Mouse (Mus musculus): ENCODE measurements around the gene Osbpl6. TPM values are rescaled to one million over a fixed set of nuclear protein-coding genes. Genes with fewer than 3 reads are reported as not detected.

Gene Osbpl6
- polyA plus RNA-seq, 1 experiment from 2014 or later: 5.9 TPM

DNA sequence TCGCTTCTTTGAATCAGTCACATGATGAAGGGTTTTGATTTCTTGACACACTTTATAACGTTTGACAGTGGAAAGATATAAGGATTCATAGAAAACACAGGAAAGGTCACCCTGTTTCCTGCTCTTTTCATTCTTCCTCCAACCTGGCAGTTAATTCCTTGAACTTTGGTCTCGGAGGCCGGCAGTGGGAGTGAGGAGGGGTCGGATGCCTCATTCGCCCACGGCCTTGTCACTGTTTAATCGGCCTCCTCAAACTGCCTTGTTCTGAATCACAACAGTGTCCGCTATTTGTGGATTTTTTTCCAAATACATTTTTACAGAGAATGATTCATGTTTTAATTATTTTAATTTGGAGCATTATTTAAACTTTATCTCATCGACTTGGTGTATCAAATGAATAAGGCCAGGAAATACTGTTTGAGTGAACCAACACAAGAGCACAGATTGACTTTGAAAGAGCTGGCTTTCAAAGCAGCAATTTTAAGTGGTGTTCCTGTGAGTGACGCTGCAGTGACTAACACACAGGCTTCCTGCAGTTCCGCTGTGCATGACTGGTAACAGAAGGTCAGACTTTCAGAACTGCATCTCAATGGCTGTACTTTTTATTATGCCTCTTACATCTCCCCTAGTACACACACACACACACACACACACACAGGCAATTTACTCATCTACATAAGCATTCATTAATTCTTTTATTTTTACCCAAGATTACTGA is 98.0 kb downstream of the Osbpl6 start:
- Histone ChIP-seq H3K27me3 (ENCODE audit: control insufficient read depth, insufficient read depth, low read length) (no peaks in the 10 kb centered on the region), H3K36me3 (ENCODE audit: control insufficient read depth, insufficient read depth) (no peaks in the 10 kb centered on the region), H3K4me1 (ENCODE audit: control insufficient read depth, insufficient read depth, low read length) (no peaks in the 10 kb centered on the region), H3K27ac (ENCODE audit: low read length) (no peak overlapping the region), H3K4me2 (ENCODE audit: low read depth, low read length) (no peak overlapping the region), H3K4me3 (ENCODE audit: low read length) (no peak overlapping the region), H3K9me3 (replicated peaks; ENCODE audit: control insufficient read depth, low read length) (no peaks in the 10 kb centered on the region; the same call in 1 of the 2 replicates), H3K9ac (ENCODE audit: low read length) (no peak overlapping the region)
- WGBS: 62% methylated on average over 12 of the region's 12 CpGs
- no peak for ATAC-seq (replicated peaks; ENCODE audit: extremely low read depth, insufficient read depth, low FRiP score)

DNA sequence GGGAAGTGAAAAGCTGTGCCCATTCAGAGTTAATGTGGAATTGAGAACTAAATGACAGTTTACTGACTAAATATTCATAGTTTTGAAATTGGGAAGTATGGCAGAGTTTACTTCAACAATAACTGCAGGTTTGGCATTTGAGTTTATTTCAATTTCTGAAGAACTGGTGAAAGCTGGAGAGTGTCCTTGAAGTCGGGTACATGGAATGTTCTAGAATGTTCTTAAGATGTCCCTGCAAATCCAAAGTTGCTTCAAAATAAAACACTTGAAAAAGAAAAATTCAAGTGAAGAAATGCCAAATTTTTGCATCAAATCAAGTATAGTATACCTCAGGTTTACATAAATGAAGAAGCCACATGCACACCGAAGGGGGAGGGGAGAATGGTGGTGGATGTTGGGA is 98.7 kb downstream of the Osbpl6 start:
- no peak for ATAC-seq (replicated peaks; ENCODE audit: extremely low read depth, insufficient read depth, low FRiP score)

DNA sequence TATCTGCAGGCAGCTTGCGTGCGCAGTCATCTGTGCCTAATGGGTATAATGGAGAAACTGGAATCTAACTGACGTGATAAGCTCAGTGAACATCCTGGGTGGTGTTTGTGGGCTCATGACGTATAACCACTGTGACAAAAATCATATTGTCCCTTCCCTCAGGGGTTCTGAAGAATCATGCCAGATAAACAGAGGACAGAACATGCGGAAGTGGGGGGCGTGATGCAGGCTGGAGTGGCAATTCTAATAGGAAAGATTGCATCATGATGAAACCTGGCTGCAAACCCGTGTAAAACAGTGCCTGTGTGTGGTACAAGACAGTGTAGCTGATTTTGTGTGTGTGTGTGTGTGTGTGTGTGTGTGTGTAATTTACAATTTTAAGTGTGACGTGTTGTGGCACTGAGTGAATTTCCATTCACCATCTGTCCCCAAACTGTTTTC is 105.0 kb downstream of the Osbpl6 start:
- H3K27ac ChIP-seq (ENCODE audit: low read length): no peak overlapping the region
- ATAC-seq (replicated peaks; ENCODE audit: extremely low read depth, insufficient read depth, low FRiP score): no peak
- no peak overlapping the region for H3K9ac ChIP-seq (ENCODE audit: low read length)
- WGBS: 78% methylated on average over 8 of the region's 8 CpGs
- H3K4me2 ChIP-seq (ENCODE audit: low read depth, low read length): no peak overlapping the region
- H3K4me1 ChIP-seq (ENCODE audit: control insufficient read depth, insufficient read depth, low read length): no peaks in the 10 kb centered on the region
- no peaks in the 10 kb centered on the region for H3K27me3 ChIP-seq (ENCODE audit: control insufficient read depth, insufficient read depth, low read length)
- H3K36me3 ChIP-seq (ENCODE audit: control insufficient read depth, insufficient read depth): no peaks in the 10 kb centered on the region
- no peaks in the 10 kb centered on the region; the same call in 1 of the 2 replicates for H3K9me3 ChIP-seq (replicated peaks; ENCODE audit: control insufficient read depth, low read length)
- H3K4me3 ChIP-seq (ENCODE audit: low read length): no peak overlapping the region

More for the DNA sequence above, 98.7 kb downstream of the Osbpl6 start:
- 82% methylated on average over 2 of the region's 2 CpGs for WGBS
- Histone ChIP-seq H3K27me3 (ENCODE audit: control insufficient read depth, insufficient read depth, low read length) (no peaks in the 10 kb centered on the region), H3K4me2 (ENCODE audit: low read depth, low read length) (no peak overlapping the region), H3K4me3 (ENCODE audit: low read length) (no peak overlapping the region), H3K9ac (ENCODE audit: low read length) (no peak overlapping the region), H3K27ac (ENCODE audit: low read length) (no peak overlapping the region), H3K9me3 (replicated peaks; ENCODE audit: control insufficient read depth, low read length) (no peaks in the 10 kb centered on the region; the same call in 1 of the 2 replicates), H3K4me1 (ENCODE audit: control insufficient read depth, insufficient read depth, low read length) (no peaks in the 10 kb centered on the region), H3K36me3 (ENCODE audit: control insufficient read depth, insufficient read depth) (no peaks in the 10 kb centered on the region)

DNA sequence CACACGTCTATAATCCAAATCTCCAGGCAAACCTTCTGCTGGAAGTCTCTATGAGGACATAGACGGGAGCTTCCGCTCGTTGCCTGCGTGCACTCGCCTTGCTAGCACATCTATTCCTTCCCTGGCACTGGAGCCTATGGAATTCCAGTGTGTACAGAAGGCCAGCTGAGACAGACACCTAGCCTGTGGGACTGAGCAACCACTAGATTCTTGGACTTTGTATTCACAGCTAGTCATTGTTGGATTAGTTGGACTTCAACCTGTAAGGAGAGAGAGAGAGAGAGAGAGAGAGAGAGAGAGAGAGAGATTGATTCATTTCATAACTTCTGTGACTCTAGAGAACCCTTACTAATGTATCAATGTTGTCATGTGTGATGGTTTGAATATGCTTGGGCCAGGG is 105.8 kb downstream of the Osbpl6 start:
- no peak overlapping the region for H3K4me3 ChIP-seq (ENCODE audit: low read length)
- ATAC-seq (replicated peaks; ENCODE audit: extremely low read depth, insufficient read depth, low FRiP score): no peak
- no peak overlapping the region for H3K27ac ChIP-seq (ENCODE audit: low read length)
- no peaks in the 10 kb centered on the region for H3K4me1 ChIP-seq (ENCODE audit: control insufficient read depth, insufficient read depth, low read length)
- H3K9ac ChIP-seq (ENCODE audit: low read length): no peak overlapping the region
- no peak overlapping the region for H3K4me2 ChIP-seq (ENCODE audit: low read depth, low read length)
- 89% methylated on average over 6 of the region's 6 CpGs for WGBS
- H3K9me3 ChIP-seq (replicated peaks; ENCODE audit: control insufficient read depth, low read length): no peaks in the 10 kb centered on the region; the same call in 1 of the 2 replicates
- no peaks in the 10 kb centered on the region for H3K36me3 ChIP-seq (ENCODE audit: control insufficient read depth, insufficient read depth)
- no peaks in the 10 kb centered on the region for H3K27me3 ChIP-seq (ENCODE audit: control insufficient read depth, insufficient read depth, low read length)

DNA sequence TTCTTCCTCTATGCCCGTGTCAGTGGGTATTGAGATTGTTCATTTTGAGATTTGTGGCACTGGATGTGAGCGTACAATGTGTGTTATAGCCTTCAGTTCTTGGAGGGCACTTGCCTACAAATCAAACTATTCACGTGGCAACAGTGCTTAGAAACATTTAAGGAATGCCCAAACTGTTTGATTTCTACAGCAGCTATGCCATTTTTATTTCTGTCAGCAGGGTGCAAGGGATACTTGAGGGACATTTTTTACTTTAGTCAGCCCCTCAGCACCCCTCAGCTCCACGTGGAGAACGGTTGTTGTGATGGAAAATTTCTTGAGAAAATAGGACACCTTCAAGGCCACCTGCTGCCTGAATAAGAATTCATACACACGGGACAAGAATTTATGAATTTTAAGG is 106.6 kb downstream of the Osbpl6 start:
- Histone ChIP-seq H3K27me3 (ENCODE audit: control insufficient read depth, insufficient read depth, low read length) (no peaks in the 10 kb centered on the region), H3K4me3 (ENCODE audit: low read length) (no peak overlapping the region), H3K36me3 (ENCODE audit: control insufficient read depth, insufficient read depth) (no peaks in the 10 kb centered on the region), H3K4me2 (ENCODE audit: low read depth, low read length) (no peak overlapping the region), H3K9ac (ENCODE audit: low read length) (no peak overlapping the region), H3K27ac (ENCODE audit: low read length) (no peak overlapping the region), H3K4me1 (ENCODE audit: control insufficient read depth, insufficient read depth, low read length) (no peaks in the 10 kb centered on the region), H3K9me3 (replicated peaks; ENCODE audit: control insufficient read depth, low read length) (no peaks in the 10 kb centered on the region; the same call in 1 of the 2 replicates)
- WGBS: 70% methylated on average over 6 of the region's 6 CpGs
- ATAC-seq (replicated peaks; ENCODE audit: extremely low read depth, insufficient read depth, low FRiP score): no peak

DNA sequence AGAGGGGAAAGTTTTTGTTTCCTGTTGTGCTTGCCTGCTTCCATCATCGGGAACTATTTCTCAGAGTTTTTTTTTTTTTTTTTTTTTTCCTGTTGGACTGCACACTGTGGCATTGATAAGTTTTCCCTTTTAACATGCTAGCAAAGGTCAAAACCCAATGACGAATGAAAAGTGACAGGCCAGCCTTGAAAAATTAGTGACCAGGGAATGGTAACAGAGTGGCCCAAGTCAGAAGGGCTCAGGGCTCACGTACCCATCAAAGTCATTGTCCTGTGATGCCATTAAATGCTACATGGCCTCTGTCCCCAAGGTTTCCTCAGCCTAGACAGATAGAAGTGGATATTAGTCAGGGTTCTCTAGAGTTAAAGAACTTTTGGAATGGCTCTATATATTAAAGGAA is 107.0 kb downstream of the Osbpl6 start:
- 76% methylated on average over 3 of the region's 3 CpGs for WGBS
- no peak for ATAC-seq (replicated peaks; ENCODE audit: extremely low read depth, insufficient read depth, low FRiP score)
- Histone ChIP-seq H3K9ac (ENCODE audit: low read length) (no peak overlapping the region), H3K4me1 (ENCODE audit: control insufficient read depth, insufficient read depth, low read length) (no peaks in the 10 kb centered on the region), H3K4me3 (ENCODE audit: low read length) (no peak overlapping the region), H3K27ac (ENCODE audit: low read length) (no peak overlapping the region), H3K27me3 (ENCODE audit: control insufficient read depth, insufficient read depth, low read length) (no peaks in the 10 kb centered on the region), H3K36me3 (ENCODE audit: control insufficient read depth, insufficient read depth) (no peaks in the 10 kb centered on the region), H3K4me2 (ENCODE audit: low read depth, low read length) (no peak overlapping the region), H3K9me3 (replicated peaks; ENCODE audit: control insufficient read depth, low read length) (no peaks in the 10 kb centered on the region)

DNA sequence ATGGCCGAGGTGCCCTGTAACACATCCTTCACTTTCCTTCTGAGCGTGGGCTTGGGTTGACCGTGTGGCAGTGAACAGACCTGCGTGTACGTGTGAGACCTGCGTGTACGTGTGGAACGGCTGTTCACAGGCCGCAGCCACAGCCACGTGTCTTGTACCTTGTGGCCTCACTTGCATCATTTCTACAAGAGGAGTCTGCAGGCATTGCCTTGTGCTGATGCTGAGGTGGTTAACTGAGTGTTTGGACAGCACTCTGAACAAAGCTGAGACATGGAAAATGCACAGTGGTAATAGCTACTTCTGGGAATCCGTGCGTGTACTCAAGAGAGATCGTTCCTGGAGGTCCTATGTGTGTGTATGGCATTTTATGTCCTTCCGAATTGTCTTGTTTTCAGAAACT is 111.2 kb downstream of the Osbpl6 start:
- WGBS: 82% methylated on average over 14 of the region's 14 CpGs
- Histone ChIP-seq H3K9ac (ENCODE audit: low read length) (no peak overlapping the region), H3K27ac (ENCODE audit: low read length) (no peak overlapping the region), H3K9me3 (replicated peaks; ENCODE audit: control insufficient read depth, low read length) (no peaks in the 10 kb centered on the region), H3K27me3 (ENCODE audit: control insufficient read depth, insufficient read depth, low read length) (no peaks in the 10 kb centered on the region), H3K36me3 (ENCODE audit: control insufficient read depth, insufficient read depth) (no peaks in the 10 kb centered on the region), H3K4me3 (ENCODE audit: low read length) (no peak overlapping the region), H3K4me1 (ENCODE audit: control insufficient read depth, insufficient read depth, low read length) (no peaks in the 10 kb centered on the region), H3K4me2 (ENCODE audit: low read depth, low read length) (no peak overlapping the region)
- ATAC-seq (replicated peaks; ENCODE audit: extremely low read depth, insufficient read depth, low FRiP score): no peak

DNA sequence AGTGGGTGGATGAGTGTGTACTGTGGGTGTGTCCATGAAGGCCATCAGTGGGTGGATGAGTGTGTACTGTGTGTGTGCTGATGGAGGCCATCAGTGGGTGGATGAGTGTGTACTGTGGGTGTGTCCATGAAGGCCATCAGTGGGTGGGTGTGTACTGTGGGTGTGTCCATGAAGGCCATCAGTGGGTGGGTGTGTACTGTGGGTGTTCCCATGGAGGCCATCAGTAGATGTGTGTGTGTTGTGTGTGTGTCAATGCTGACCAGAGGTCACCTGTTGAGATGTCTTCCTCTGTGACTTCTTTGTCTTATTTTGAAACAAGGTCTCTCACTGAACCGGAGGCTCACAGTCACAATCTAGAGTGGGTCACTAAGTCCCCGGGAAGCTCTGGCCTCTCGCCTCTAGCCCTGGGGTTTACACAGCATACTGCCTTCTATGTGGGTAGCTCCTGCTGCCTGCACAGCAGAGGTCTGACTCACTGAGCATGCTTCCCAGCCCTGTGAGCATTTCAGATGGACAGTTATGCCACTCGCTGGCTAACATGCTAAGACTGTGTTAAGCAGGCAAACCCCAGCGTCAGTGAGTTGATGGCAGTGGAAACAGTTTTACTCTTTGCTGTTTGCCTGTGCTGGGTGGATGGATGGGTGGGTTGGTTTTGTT is 112.2 kb downstream of the Osbpl6 start:
- H3K9me3 ChIP-seq (replicated peaks; ENCODE audit: control insufficient read depth, low read length): no peaks in the 10 kb centered on the region
- no peak for ATAC-seq (replicated peaks; ENCODE audit: extremely low read depth, insufficient read depth, low FRiP score)
- no peak overlapping the region for H3K4me3 ChIP-seq (ENCODE audit: low read length)
- no peak overlapping the region for H3K27ac ChIP-seq (ENCODE audit: low read length)
- no peaks in the 10 kb centered on the region for H3K27me3 ChIP-seq (ENCODE audit: control insufficient read depth, insufficient read depth, low read length)
- H3K36me3 ChIP-seq (ENCODE audit: control insufficient read depth, insufficient read depth): no peaks in the 10 kb centered on the region
- H3K4me2 ChIP-seq (ENCODE audit: low read depth, low read length): no peak overlapping the region
- 86% methylated on average over 5 of the region's 5 CpGs for WGBS
- no peak overlapping the region for H3K9ac ChIP-seq (ENCODE audit: low read length)
- no peaks in the 10 kb centered on the region for H3K4me1 ChIP-seq (ENCODE audit: control insufficient read depth, insufficient read depth, low read length)

DNA sequence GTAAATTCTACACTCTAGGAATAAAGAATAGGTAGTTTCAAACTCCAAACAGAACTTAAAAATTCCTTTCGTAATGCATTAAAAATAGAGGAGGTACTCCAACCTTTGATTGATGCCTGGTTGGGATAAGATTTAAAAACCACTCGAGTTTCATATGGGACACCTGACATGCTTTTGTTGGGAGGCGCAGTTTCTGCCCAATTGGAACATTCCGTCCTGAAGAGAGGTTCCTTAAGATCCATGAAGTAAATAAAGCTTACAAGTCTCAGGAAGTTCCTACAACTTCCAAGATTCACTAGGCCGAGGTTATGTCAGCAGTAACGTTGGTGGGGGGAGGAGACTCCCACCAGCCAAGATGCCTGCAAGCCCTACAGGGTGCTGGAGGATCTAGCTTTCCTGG is 115.3 kb downstream of the Osbpl6 start:
- no peaks in the 10 kb centered on the region for H3K36me3 ChIP-seq (ENCODE audit: control insufficient read depth, insufficient read depth)
- 70% methylated on average over 6 of the region's 6 CpGs for WGBS
- ATAC-seq (replicated peaks; ENCODE audit: extremely low read depth, insufficient read depth, low FRiP score): no peak
- H3K9ac ChIP-seq (ENCODE audit: low read length): no peak overlapping the region
- H3K9me3 ChIP-seq (replicated peaks; ENCODE audit: control insufficient read depth, low read length): no peaks in the 10 kb centered on the region
- H3K4me2 ChIP-seq (ENCODE audit: low read depth, low read length): no peak overlapping the region
- H3K27me3 ChIP-seq (ENCODE audit: control insufficient read depth, insufficient read depth, low read length): no peaks in the 10 kb centered on the region
- H3K27ac ChIP-seq (ENCODE audit: low read length): no peak overlapping the region
- H3K4me1 ChIP-seq (ENCODE audit: control insufficient read depth, insufficient read depth, low read length): no peaks in the 10 kb centered on the region
- H3K4me3 ChIP-seq (ENCODE audit: low read length): no peak overlapping the region

Measured in heart, embryonic 16.5 days (tissue).